Mouse (Mus musculus) liver, embryonic 11.5 days (tissue): ENCODE results near the gene Mgat1. TPM values are rescaled to one million over a fixed set of nuclear protein-coding genes. Genes with fewer than 3 reads are reported as not detected.
A peak's percentile ranks its signal among the peaks of the same experiment; 100 is the strongest.
"Not testable (repeated sequence)": the region's sequence is repeated elsewhere in the genome, so short reads cannot be mapped to it uniquely, and the experiment has no call there.

ENCODE experiments used
- ATAC-seq: fragments of 200-750 bp; cut with Nextera tagmentation; replicated peaks from 2 replicates; pipeline ENCODE4 v1.8.0; 2017; ENCODE audit warnings: moderate number of reproducible peaks, mild to moderate bottlenecking, moderate TSS enrichment, moderate library complexity; ENCODE audit not compliant: low FRiP score
- DNase-seq: peaks from one replicate; pipeline ENCODE4 v3.0.0-alpha.2; 2017; ENCODE audit warnings: low spot score
- H3K27ac ChIP-seq: fragments of 300-500 bp; sonication (generic); 2 replicates; pipeline ENCODE4 v1.5.1; 2014; ENCODE audit warnings: mild to moderate bottlenecking, low read depth, low read length, control low read depth
- H3K27me3 ChIP-seq: fragments of 300-500 bp; sonication (generic); replicated peaks from 2 replicates; pipeline ENCODE4 v1.6.1; 2014; ENCODE audit warnings: low read length, mixed read lengths; ENCODE audit not compliant: control insufficient read depth, insufficient read depth
- H3K36me3 ChIP-seq: fragments of 300-500 bp; sonication (generic); 2 replicates; pipeline ENCODE4 v1.6.1; 2014; ENCODE audit warnings: mild to moderate bottlenecking, low read length, moderate library complexity, mixed read lengths; ENCODE audit not compliant: control insufficient read depth, insufficient read depth
- H3K4me1 ChIP-seq: fragments of 300-500 bp; sonication (generic); replicated peaks from 2 replicates; pipeline ENCODE4 v1.6.1; 2014; ENCODE audit warnings: low read length, mixed read lengths; ENCODE audit not compliant: control insufficient read depth, insufficient read depth
- H3K4me2 ChIP-seq: fragments of 300-500 bp; sonication (generic); 2 replicates; pipeline ENCODE4 v1.6.1; 2014; ENCODE audit warnings: mild to moderate bottlenecking, control low read depth, moderate library complexity
- H3K4me3 ChIP-seq: fragments of 300-500 bp; sonication (generic); 2 replicates; pipeline ENCODE4 v1.5.1; 2014; ENCODE audit warnings: low read depth, low read length, control low read depth
- H3K9ac ChIP-seq: fragments of 300-500 bp; sonication (generic); 2 replicates; pipeline ENCODE4 v1.6.1; 2014; ENCODE audit warnings: low read depth, low read length, control low read depth
- H3K9me3 ChIP-seq: fragments of 300-500 bp; sonication (generic); 2 replicates; pipeline ENCODE4 v1.6.1; 2016; ENCODE audit warnings: low read length, inconsistent platforms, mixed read lengths; ENCODE audit not compliant: control insufficient read depth
- WGBS: fragments of 180-500 bp; shearing (Covaris S2); extraction: QIAGEN DNeasy Blood & Tissue Kit; methylation state at CpG from one replicate; pipeline ENCODE4 v1.1.7; 2014; 5-methylcytosine and 5-hydroxymethylcytosine counted together
- polyA plus RNA-seq: library from polyadenylated mRNA; unstranded; fragments of >200 nt; fragmentation: Nextera tagmentation; extraction: Ambion mirVana; gene quantifications from 2 replicates; pipeline ENCODE4 v1.2.1, GENCODE M21; 2014

Mgat1 gene
- polyA plus RNA-seq, result 41.7 and 43.3 TPM in 2 replicates

DNA sequence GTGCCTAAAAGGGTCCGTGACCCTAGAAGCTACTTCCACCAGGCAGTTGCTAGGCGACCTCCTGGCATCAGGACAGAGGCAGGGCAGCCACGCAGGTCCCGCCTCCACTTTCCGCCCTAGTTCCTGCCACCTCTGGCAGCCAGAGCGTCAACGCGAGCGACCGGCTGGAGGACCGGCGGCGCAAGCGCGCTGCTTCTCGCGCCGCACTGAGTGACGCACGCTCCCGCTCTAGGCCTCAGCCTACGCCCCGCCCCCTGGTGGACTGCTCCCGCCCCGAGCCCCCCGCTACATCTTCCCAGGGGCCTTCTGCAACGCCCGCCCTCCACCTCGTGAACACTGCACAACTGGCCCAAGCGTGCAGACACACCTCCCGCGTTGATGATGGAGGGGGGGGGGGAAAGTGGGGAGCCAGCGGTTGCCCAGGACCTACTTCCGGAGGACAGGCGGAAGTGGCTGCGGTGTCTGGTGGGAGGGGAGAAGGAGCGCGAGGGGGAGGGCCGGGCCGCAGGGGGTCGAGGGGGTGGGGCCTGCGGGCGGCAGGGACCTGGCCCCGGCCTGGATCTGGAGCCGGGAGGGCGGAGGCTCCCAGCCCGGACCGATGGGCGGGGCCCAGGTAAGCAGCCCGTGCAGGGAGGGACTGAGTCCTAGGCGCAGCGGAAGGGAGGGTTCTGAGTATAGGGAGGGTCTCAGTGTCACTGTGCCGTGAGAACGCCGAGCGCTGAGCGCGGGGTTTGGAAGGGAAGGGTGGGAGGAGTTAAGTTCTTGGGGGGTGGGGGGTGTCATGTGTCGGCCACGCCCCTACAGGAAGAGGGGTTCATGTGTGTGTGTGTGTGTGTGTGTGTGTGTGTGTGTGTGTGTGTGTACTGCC lies at the start of gene Mgat1:
Mgat1 (plus strand) TSS at position 465 of the 868 bp plus-strand sequence.
- peak within 1 kb of the TSS; percentile 86 for H3K27ac ChIP-seq
- ATAC-seq, result peak; percentile 90
- peak; percentile 97 for DNase-seq

GRCm38 (mm10) chr11:49194771-49195170 lies 49.2 kb upstream of the Mgat1 start:
- H3K4me2 ChIP-seq, H3K4me1 ChIP-seq, H3K36me3 ChIP-seq, ATAC-seq, H3K4me3 ChIP-seq, H3K27me3 ChIP-seq, H3K9me3 ChIP-seq, H3K9ac ChIP-seq, H3K27ac ChIP-seq, DNase-seq: not testable (repeated sequence)
- WGBS, result 91% methylated on average over 9 of the region's 9 CpGs

More for the DNA sequence above, at the start of gene Mgat1:
- WGBS, result under 1% methylated on average over 57 of the region's 60 CpGs
- H3K9me3 ChIP-seq, result no peaks in the 10 kb centered on the region
- peak within 1 kb of the TSS; percentile 66 for H3K9ac ChIP-seq
- peaks cover 47% of the 10 kb centered on the region for H3K4me1 ChIP-seq
- peak within 1 kb of the TSS; percentile 59 for H3K4me3 ChIP-seq
- H3K27me3 ChIP-seq, result no peaks in the 10 kb centered on the region
- peak within 1 kb of the TSS; percentile 86 for H3K4me2 ChIP-seq
- no peaks in the 10 kb centered on the region for H3K36me3 ChIP-seq

DNA sequence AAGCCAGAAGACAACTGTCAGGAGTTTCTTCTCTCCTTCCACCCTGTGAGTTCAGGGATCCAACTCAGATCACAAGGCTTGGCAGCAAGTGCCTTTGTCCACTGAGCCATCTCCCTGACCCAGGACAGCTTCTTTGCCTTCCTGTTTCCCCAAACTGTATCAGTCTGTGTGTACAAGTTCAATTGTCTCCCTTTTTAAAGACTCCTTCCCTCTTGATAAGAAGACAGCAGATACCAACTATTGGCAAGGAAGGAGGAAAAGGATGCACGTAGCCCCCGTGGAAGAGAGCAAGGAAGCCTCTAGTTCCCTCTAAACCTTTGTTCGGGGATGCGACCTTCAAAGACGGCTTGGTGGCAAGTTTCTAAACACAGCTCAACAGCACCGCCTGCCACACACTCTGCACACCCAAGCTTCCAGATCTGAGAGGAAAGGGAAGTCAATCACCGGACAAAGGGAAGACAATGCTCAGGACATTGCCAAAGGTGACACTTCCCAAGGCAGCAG lies 48.1 kb upstream of the Mgat1 start:
- Histone ChIP-seq H3K27ac (peak overlapping the region; percentile 15; the same call in 1 of the 2 replicates), H3K27me3 (no peaks in the 10 kb centered on the region), H3K9me3 (peaks cover 3% of the 10 kb centered on the region; the same call in 1 of the 2 replicates), H3K4me2 (no peak overlapping the region), H3K9ac (no peak overlapping the region), H3K4me1 (no peaks in the 10 kb centered on the region), H3K4me3 (no peak overlapping the region), H3K36me3 (no peaks in the 10 kb centered on the region)
- DNase-seq (no peak), ATAC-seq (no peak)
- WGBS, result 55% methylated on average over 7 of the region's 7 CpGs

- Histone ChIP-seq H3K4me2 (no peak overlapping the region), H3K36me3 (no peaks in the 10 kb centered on the region), H3K4me1 (peaks cover 18% of the 10 kb centered on the region), H3K4me3 (no peak overlapping the region), H3K27me3 (no peaks in the 10 kb centered on the region), H3K9me3 (peaks cover 3% of the 10 kb centered on the region; the same call in 1 of the 2 replicates), H3K27ac (no peak overlapping the region), H3K9ac (no peak overlapping the region)
- ATAC-seq (no peak), DNase-seq (no peak)
These were observed 43.3 kb upstream of the Mgat1 start for GRCm38 (mm10) chr11:49200666-49201065.

DNA sequence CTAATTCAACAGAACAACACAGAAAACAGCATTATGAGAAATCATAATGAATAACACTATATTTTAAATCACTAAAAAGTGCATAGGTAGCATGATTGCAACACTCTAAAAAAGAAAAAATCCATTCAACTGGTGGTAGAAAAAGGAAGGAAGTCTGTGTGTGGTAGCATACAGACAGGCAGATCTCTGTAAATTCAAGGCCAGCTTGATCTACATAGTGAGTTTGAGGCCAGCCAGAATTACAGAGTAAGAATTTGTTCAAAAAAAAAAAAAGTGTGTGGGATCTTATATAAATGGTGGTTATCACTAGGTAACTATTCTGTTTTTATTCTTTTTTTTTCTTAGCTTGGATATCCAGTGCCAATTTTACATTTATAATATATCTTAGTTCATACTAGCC lies 42.8 kb upstream of the Mgat1 start:
- Histone ChIP-seq H3K27ac (no peak overlapping the region), H3K9me3 (peaks cover 3% of the 10 kb centered on the region; the same call in 1 of the 2 replicates), H3K27me3 (no peaks in the 10 kb centered on the region), H3K4me1 (peaks cover 20% of the 10 kb centered on the region), H3K9ac (no peak overlapping the region), H3K4me2 (no peak overlapping the region), H3K4me3 (no peak overlapping the region), H3K36me3 (no peaks in the 10 kb centered on the region)
- no peak for DNase-seq
- ATAC-seq, result no peak

DNA sequence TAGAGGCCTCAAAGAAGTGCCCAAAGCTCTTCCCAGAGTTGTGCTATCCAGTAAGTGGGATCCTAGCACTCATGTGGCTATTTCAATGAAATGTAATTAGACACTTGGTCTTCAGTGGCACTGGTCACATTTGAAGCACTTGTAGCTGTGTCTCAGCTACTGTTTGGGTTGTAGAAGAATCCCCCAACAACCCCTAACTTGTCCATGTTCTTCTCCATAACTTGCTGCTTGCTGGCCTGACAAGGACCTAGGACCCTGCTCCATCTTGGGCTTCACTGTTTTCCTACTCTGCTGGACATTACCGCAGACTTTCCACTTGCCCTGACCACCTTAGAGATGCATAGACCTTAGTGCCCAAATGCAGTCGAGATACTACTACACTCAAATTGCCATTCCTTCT lies 41.9 kb upstream of the Mgat1 start:
- Histone ChIP-seq H3K27ac (peak overlapping the region; percentile 98), H3K9ac (peak overlapping the region; percentile 90), H3K4me2 (peak overlapping the region; percentile 92), H3K4me1 (peaks cover 29% of the 10 kb centered on the region), H3K27me3 (no peaks in the 10 kb centered on the region), H3K36me3 (no peaks in the 10 kb centered on the region), H3K4me3 (peak overlapping the region; percentile 72), H3K9me3 (peaks cover 3% of the 10 kb centered on the region; the same call in 1 of the 2 replicates)
- DNase-seq (no peak), ATAC-seq (no peak)
- 43% methylated on average over 2 of the region's 2 CpGs for WGBS

GRCm38 (mm10) chr11:49202523-49203061 lies 41.4 kb upstream of the Mgat1 start:
- peak overlapping the region; percentile 90 for H3K9ac ChIP-seq
- peaks cover 33% of the 10 kb centered on the region for H3K4me1 ChIP-seq
- no peaks in the 10 kb centered on the region for H3K27me3 ChIP-seq
- peak; percentile 53 for DNase-seq
- ATAC-seq, result peak; percentile 45
- H3K4me3 ChIP-seq, result peak overlapping the region; percentile 72
- H3K36me3 ChIP-seq, result no peaks in the 10 kb centered on the region
- peak overlapping the region; percentile 92 for H3K4me2 ChIP-seq
- H3K9me3 ChIP-seq, result peaks cover 3% of the 10 kb centered on the region; the same call in 1 of the 2 replicates
- peak overlapping the region; percentile 98 for H3K27ac ChIP-seq
- 2% methylated on average over 10 of the region's 10 CpGs for WGBS

GRCm38 (mm10) chr11:49203129-49203768 lies 40.7 kb upstream of the Mgat1 start, which contains the start of gene Zfp62:
Gene Zfp62, plus strand, starts transcription at chr11:49203292.
- no peaks in the 10 kb centered on the region for H3K27me3 ChIP-seq
- no peaks in the 10 kb centered on the region for H3K9me3 ChIP-seq
- peaks cover 36% of the 10 kb centered on the region for H3K4me1 ChIP-seq
- peak within 1 kb of the TSS; percentile 72 for H3K4me3 ChIP-seq
- H3K27ac ChIP-seq, result peak within 1 kb of the TSS; percentile 98
- no peaks in the 10 kb centered on the region for H3K36me3 ChIP-seq
- peak; percentile 90 for ATAC-seq
- peak; percentile 93 for DNase-seq
- peak within 1 kb of the TSS; percentile 90 for H3K9ac ChIP-seq
- 1% methylated on average over 47 of the region's 47 CpGs for WGBS
- peak within 1 kb of the TSS; percentile 92 for H3K4me2 ChIP-seq
